Mouse (Mus musculus): ENCODE measurements around the gene Klb. TPM values are rescaled to one million over a fixed set of nuclear protein-coding genes. Genes with fewer than 3 reads are reported as not detected.

The Klb gene
- polyA plus RNA-seq, 1 experiment, result 1.1 TPM

DNA sequence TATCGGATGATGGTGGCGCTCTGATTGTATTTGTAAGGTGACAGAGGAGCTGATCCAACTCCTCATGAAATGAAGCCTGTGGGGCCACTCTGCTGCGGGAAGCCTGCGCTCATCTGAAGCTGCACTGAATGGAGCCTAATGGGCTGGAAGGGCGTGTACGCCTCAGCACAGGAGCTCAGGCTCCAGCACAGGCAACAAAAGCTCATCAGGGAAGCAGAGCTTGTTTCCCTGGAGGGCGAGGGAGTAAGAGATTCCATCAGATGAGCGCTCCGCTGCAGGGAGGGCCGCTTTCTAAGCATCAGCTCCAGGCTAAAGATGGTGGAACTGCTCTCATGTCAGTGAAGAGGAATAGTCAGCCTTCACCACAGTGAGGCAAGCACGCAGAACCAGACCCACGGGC is 59.9 kb downstream of the Klb start:
- H3K4me3 ChIP-seq (ENCODE audit: control insufficient read depth, insufficient read depth, low read length), result no peak overlapping the region
- no peak overlapping the region for H3K27ac ChIP-seq (ENCODE audit: control insufficient read depth, insufficient read depth, low read length)
- no peaks in the 10 kb centered on the region for H3K4me1 ChIP-seq (replicated peaks; ENCODE audit: control insufficient read depth, insufficient read depth, low read length)
- no peak for DNase-seq
- peaks cover 23% of the 10 kb centered on the region for H3K36me3 ChIP-seq (ENCODE audit: control insufficient read depth, insufficient read depth, low read length)
- WGBS, result 98% methylated on average over 12 of the region's 12 CpGs
- H3K27me3 ChIP-seq (ENCODE audit: control insufficient read depth, insufficient read depth, low read length), result no peaks in the 10 kb centered on the region
- no peak for TF ChIP-seq POLR2A (IDR thresholded peaks at IDR 0.05; ENCODE audit: control insufficient read depth, extremely low read depth, insufficient read depth, low read length, poor library complexity)
- TF ChIP-seq CTCF (IDR thresholded peaks at IDR 0.05; ENCODE audit: borderline replicate concordance, control insufficient read depth, extremely low read depth, insufficient read depth, low read length, poor library complexity), result no peak

DNA sequence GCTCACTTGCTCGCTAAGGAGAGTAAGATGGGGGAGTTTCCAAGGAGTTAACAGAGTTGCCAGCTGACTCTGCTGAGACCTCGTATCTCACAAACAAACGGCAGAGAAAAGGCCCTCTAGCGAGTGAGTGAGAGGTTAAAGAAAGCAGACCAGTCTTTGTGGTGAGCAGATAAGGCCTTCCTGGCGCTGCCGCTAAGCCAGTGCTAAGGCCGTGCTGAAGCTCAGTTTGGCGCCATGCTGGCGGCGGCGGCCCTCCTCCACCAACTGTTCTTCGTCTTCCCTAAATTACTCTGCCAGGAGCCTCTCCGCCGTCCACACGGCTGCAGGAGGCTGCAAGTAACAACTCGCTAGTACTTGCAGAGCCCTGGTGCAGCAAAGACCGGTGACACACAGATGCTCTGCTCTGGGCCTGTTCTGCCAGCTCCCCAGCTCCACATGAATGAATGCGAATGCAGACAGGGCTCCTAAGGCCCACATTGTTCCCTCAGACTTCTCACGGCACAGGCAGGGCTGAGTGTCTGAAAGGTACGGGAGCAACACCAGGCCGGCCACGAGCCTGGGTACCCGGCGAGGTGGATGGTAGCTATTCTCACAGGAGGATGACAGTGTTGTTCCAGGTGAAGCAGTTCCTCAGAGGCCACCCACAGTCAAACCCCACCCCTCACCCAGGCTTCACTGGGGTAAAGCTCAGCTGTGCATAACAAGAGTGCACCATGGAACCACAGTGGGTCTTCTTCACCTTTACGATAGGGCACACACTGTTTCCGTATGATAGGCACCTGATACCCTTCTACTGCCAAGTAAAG is 67.7 kb downstream of the Klb start:
- Histone ChIP-seq H3K27me3 (ENCODE audit: control insufficient read depth, insufficient read depth, low read length) (no peaks in the 10 kb centered on the region), H3K4me3 (ENCODE audit: control insufficient read depth, insufficient read depth, low read length) (no peak overlapping the region), H3K36me3 (ENCODE audit: control insufficient read depth, insufficient read depth, low read length) (peaks cover 8% of the 10 kb centered on the region; the same call in 1 of the 2 replicates), H3K4me1 (replicated peaks; ENCODE audit: control insufficient read depth, insufficient read depth, low read length) (no peaks in the 10 kb centered on the region), H3K27ac (ENCODE audit: control insufficient read depth, insufficient read depth, low read length) (no peak overlapping the region)
- TF ChIP-seq POLR2A (IDR thresholded peaks at IDR 0.05; ENCODE audit: control insufficient read depth, extremely low read depth, insufficient read depth, low read length, poor library complexity) (no peak), CTCF (IDR thresholded peaks at IDR 0.05; ENCODE audit: borderline replicate concordance, control insufficient read depth, extremely low read depth, insufficient read depth, low read length, poor library complexity) (no peak)
- DNase-seq, result no peak
- WGBS, result 86% methylated on average over 26 of the region's 26 CpGs

DNA sequence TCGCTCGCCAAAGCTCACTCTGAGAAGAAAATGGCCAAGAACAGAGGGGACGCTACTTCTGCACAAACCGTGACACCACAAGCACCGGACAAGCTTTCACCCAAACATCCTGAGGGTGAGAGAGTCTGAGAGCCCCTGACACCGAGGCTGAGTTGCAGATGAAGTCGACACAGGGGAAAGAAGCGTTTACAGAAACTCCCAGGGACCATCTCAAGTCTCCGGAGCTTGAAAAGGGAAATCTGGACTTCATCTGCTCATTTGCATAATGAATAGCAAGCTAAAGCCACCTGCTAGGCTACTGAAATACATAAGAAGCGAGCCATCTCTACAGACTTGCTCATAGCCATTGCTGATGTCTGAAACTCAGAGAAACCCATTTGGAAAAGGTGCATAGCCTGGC is 71.0 kb downstream of the Klb start:
- no peak for DNase-seq
- Histone ChIP-seq H3K36me3 (ENCODE audit: control insufficient read depth, insufficient read depth, low read length) (peaks cover 8% of the 10 kb centered on the region; the same call in 1 of the 2 replicates), H3K4me3 (ENCODE audit: control insufficient read depth, insufficient read depth, low read length) (no peak overlapping the region), H3K27ac (ENCODE audit: control insufficient read depth, insufficient read depth, low read length) (no peak overlapping the region), H3K4me1 (replicated peaks; ENCODE audit: control insufficient read depth, insufficient read depth, low read length) (no peaks in the 10 kb centered on the region), H3K27me3 (ENCODE audit: control insufficient read depth, insufficient read depth, low read length) (no peaks in the 10 kb centered on the region)
- no peak for TF ChIP-seq CTCF (IDR thresholded peaks at IDR 0.05; ENCODE audit: borderline replicate concordance, control insufficient read depth, extremely low read depth, insufficient read depth, low read length, poor library complexity)
- no peak for TF ChIP-seq POLR2A (IDR thresholded peaks at IDR 0.05; ENCODE audit: control insufficient read depth, extremely low read depth, insufficient read depth, low read length, poor library complexity)
- 93% methylated on average over 10 of the region's 10 CpGs for WGBS

DNA sequence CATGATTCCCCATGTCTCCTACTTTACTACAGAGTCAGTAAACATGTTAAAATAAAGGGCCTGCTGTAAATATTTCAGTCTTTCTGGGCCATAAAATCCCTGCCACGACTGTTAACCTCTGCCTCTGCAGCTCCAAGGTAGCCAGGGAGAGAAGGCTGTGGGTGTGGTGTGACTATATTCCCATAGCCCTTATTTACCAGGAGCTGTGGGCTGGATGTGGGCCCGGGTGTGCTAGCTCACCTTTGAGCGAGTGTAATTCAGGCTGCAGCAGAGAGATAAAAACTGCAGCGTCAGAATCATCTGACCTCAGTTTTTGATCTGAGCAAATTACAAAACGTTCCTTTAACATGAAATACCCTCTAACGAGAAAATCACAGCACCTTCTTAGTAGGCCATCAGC is 72.7 kb downstream of the Klb start:
- Histone ChIP-seq H3K4me1 (replicated peaks; ENCODE audit: control insufficient read depth, insufficient read depth, low read length) (no peaks in the 10 kb centered on the region), H3K27ac (ENCODE audit: control insufficient read depth, insufficient read depth, low read length) (no peak overlapping the region), H3K27me3 (ENCODE audit: control insufficient read depth, insufficient read depth, low read length) (no peaks in the 10 kb centered on the region), H3K36me3 (ENCODE audit: control insufficient read depth, insufficient read depth, low read length) (peaks cover 8% of the 10 kb centered on the region; the same call in 1 of the 2 replicates), H3K4me3 (ENCODE audit: control insufficient read depth, insufficient read depth, low read length) (no peak overlapping the region)
- TF ChIP-seq POLR2A (IDR thresholded peaks at IDR 0.05; ENCODE audit: control insufficient read depth, extremely low read depth, insufficient read depth, low read length, poor library complexity) (no peak), CTCF (IDR thresholded peaks at IDR 0.05; ENCODE audit: borderline replicate concordance, control insufficient read depth, extremely low read depth, insufficient read depth, low read length, poor library complexity) (no peak)
- DNase-seq, result no peak
- WGBS, result 82% methylated on average over 6 of the region's 6 CpGs

DNA sequence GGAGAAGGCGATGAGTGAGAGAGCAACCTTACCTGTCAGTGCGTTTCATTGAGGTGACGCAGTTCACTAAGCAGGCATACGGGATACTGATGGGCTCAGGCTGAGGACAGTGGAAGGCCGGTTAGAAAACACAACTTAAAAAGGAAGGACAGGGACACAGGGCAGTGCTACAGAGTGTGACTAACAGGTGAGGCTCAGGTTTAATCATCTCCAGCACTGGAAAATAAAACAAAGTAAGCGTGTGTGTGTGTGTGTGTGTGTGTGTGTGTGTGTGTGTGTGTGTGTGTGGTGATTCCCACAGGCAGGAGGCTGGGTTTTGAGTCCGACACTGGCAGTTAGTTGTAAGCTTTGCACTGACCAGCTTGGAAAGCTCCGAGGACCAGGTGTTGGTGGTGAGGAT is 74.7 kb downstream of the Klb start:
- Histone ChIP-seq H3K36me3 (ENCODE audit: control insufficient read depth, insufficient read depth, low read length) (no peaks in the 10 kb centered on the region), H3K27me3 (ENCODE audit: control insufficient read depth, insufficient read depth, low read length) (no peaks in the 10 kb centered on the region)

DNA sequence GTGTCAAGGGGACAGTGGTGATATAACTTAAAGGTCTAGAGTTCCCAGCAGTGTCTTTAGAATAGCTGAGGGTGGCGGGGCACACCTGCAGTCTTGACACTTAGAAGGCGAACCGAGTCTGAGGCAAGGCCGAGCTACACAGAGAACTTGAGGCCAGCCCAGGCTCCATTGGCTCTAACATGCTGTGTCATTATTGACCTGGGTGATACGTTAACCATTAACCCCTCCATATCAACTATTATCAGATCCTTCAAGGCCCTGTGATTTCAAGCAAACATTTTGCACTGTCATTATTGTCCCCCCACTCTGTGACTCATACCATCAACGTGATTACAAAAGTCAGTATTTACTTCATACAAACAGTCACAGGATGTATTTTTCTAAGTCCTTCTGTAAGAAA is 76.1 kb downstream of the Klb start:
- no peak overlapping the region for H3K27ac ChIP-seq (ENCODE audit: control insufficient read depth, insufficient read depth, low read length)
- DNase-seq, result no peak

More for the DNA sequence above, 74.7 kb downstream of the Klb start:
- no peak for TF ChIP-seq CTCF (IDR thresholded peaks at IDR 0.05; ENCODE audit: borderline replicate concordance, control insufficient read depth, extremely low read depth, insufficient read depth, low read length, poor library complexity)
- TF ChIP-seq POLR2A (IDR thresholded peaks at IDR 0.05; ENCODE audit: control insufficient read depth, extremely low read depth, insufficient read depth, low read length, poor library complexity), result no peak
- H3K27ac ChIP-seq (ENCODE audit: control insufficient read depth, insufficient read depth, low read length), result no peak overlapping the region
- H3K4me3 ChIP-seq (ENCODE audit: control insufficient read depth, insufficient read depth, low read length), result no peak overlapping the region
- DNase-seq, result no peak
- WGBS, result 95% methylated on average over 8 of the region's 8 CpGs
- no peaks in the 10 kb centered on the region for H3K4me1 ChIP-seq (replicated peaks; ENCODE audit: control insufficient read depth, insufficient read depth, low read length)

More for the DNA sequence above, 76.1 kb downstream of the Klb start:
- no peak overlapping the region for H3K4me3 ChIP-seq (ENCODE audit: control insufficient read depth, insufficient read depth, low read length)
- H3K36me3 ChIP-seq (ENCODE audit: control insufficient read depth, insufficient read depth, low read length), result no peaks in the 10 kb centered on the region
- 94% methylated on average over 6 of the region's 6 CpGs for WGBS
- no peaks in the 10 kb centered on the region for H3K4me1 ChIP-seq (replicated peaks; ENCODE audit: control insufficient read depth, insufficient read depth, low read length)
- H3K27me3 ChIP-seq (ENCODE audit: control insufficient read depth, insufficient read depth, low read length), result no peaks in the 10 kb centered on the region
- TF ChIP-seq POLR2A (IDR thresholded peaks at IDR 0.05; ENCODE audit: control insufficient read depth, extremely low read depth, insufficient read depth, low read length, poor library complexity) (no peak), CTCF (IDR thresholded peaks at IDR 0.05; ENCODE audit: borderline replicate concordance, control insufficient read depth, extremely low read depth, insufficient read depth, low read length, poor library complexity) (no peak)

All from thymus, adult 2 months (tissue).